Mouse (Mus musculus) myocyte (in vitro differentiated cells): ENCODE measurements around the gene Nsrp1. TPM values are rescaled to one million over a fixed set of nuclear protein-coding genes. Genes with fewer than 3 reads are reported as not detected.
A peak's percentile ranks its signal among the peaks of the same experiment; 100 is the strongest.

Source experiments
- H3K27me3 ChIP-seq: one replicate; pipeline ENCODE4 v1.6.1; 2011; ENCODE audit not compliant: control insufficient read depth, insufficient read depth, insufficient read length
- H3K36me3 ChIP-seq: one replicate; pipeline ENCODE4 v1.6.1; 2011; ENCODE audit not compliant: control insufficient read depth, insufficient read depth
- H3K4me2 ChIP-seq: one replicate; pipeline ENCODE4 v1.6.1; 2011; ENCODE audit warnings: low read depth, control low read depth
- H3K4me3 ChIP-seq: one replicate; pipeline ENCODE4 v1.5.1; 2011; ENCODE audit warnings: mild to moderate bottlenecking, control low read depth, moderate library complexity
- H3K79me2 ChIP-seq: one replicate; pipeline ENCODE4 v1.6.1; 2011; ENCODE audit not compliant: control insufficient read depth, insufficient read depth
- H3ac ChIP-seq: one replicate; pipeline ENCODE4 v1.6.1; 2011; ENCODE audit not compliant: control insufficient read depth, insufficient read length
- CEBPB ChIP-seq: IDR thresholded peaks from 2 replicates; pipeline ENCODE4 v1.6.1; 2011; ENCODE audit warnings: mild to moderate bottlenecking, moderate library complexity; ENCODE audit not compliant: poor library complexity, insufficient read depth, severe bottlenecking
- E2F4 ChIP-seq: IDR thresholded peaks from one replicate; pipeline ENCODE4 v1.6.1; 2011; ENCODE audit warnings: mild to moderate bottlenecking, control low read depth, moderate library complexity; ENCODE audit not compliant: insufficient read depth
- MAX ChIP-seq: IDR thresholded peaks from one replicate; pipeline ENCODE4 v1.6.1; 2011; ENCODE audit warnings: low read depth, mild to moderate bottlenecking, control low read depth
- MYOD1 ChIP-seq, 3 experiments: IDR thresholded peaks; one replicate each; pipeline ENCODE4 v1.6.1; 2011; ENCODE audit warnings: control low read depth in 2 of 3, low read depth in 2 of 3, mild to moderate bottlenecking in 2 of 3, moderate library complexity in 1 of 3; ENCODE audit not compliant: insufficient read length in 2 of 3, control insufficient read depth in 1 of 3
- MYOG ChIP-seq, 3 experiments: IDR thresholded peaks; one replicate each; pipeline ENCODE4 v1.6.1; 2011; ENCODE audit warnings: control low read depth in 2 of 3, low read depth in 2 of 3, mild to moderate bottlenecking in 2 of 3; ENCODE audit not compliant: insufficient read length in 2 of 3, control insufficient read depth in 1 of 3, insufficient read depth in 1 of 3
- POLR2A ChIP-seq: IDR thresholded peaks from one replicate; pipeline ENCODE4 v1.6.1; 2011; ENCODE audit warnings: low read depth, mild to moderate bottlenecking, control low read depth, moderate library complexity; ENCODE audit not compliant: insufficient read length
- POLR2AphosphoS2 ChIP-seq: IDR thresholded peaks from one replicate; pipeline ENCODE4 v1.6.1; 2011; ENCODE audit warnings: low read depth, control low read depth; ENCODE audit not compliant: insufficient read length
- REST ChIP-seq: IDR thresholded peaks from one replicate; pipeline ENCODE4 v1.6.1; 2011; ENCODE audit warnings: mild to moderate bottlenecking, control low read depth, moderate library complexity; ENCODE audit not compliant: insufficient read depth, insufficient read length
- SRF ChIP-seq: IDR thresholded peaks from one replicate; pipeline ENCODE4 v1.6.1; 2011; ENCODE audit warnings: low read depth; ENCODE audit not compliant: control insufficient read depth, insufficient read length
- TCF12 ChIP-seq: IDR thresholded peaks from one replicate; pipeline ENCODE4 v1.6.1; 2011; ENCODE audit warnings: mild to moderate bottlenecking, control low read depth; ENCODE audit not compliant: poor library complexity, insufficient read depth, severe bottlenecking
- TCF3 ChIP-seq: IDR thresholded peaks from one replicate; pipeline ENCODE4 v1.6.1; 2011; ENCODE audit warnings: low read depth, control low read depth; ENCODE audit not compliant: insufficient read length
- USF1 ChIP-seq: IDR thresholded peaks from one replicate; pipeline ENCODE4 v1.6.1; 2011; ENCODE audit warnings: low read depth, mild to moderate bottlenecking, control low read depth, moderate library complexity
- polyA plus RNA-seq: library from polyadenylated mRNA; unstranded; fragments of >200 nt; fragmentation: generic; extraction: Trizol; gene quantifications from one replicate; pipeline ENCODE4 v1.2.1, GENCODE M21; 2012; ENCODE audit warnings: missing spikeins

The Nsrp1 gene
- polyA plus RNA-seq, 1 experiment, result 2.9 TPM

DNA sequence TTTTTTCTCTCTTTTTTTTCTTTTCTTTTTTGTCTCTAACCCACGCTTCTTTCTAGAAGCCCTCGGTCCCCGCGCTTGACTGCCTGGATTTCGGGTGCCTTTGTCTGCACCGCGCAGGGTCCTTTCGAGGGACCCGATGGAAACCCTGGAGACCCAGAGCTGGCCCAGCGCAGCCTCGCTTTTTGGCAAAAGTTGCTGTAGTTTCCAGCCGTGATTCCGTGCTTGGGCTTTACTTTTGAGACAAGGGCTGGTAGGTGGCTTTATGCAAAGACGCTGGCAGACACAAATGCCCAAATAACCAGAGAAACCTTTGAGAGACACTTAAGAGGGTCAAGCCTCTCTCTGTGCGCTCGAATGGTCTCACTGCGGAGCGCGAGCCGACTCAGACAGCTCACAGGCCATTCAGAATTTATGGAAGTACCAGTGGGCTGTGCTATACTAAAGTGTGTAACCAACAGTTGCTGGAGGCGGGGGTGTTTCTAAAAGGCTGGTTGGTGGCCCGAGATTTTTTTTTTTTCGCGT, 79.5 kb downstream of the Nsrp1 start:
- TF ChIP-seq CEBPB (no peak), USF1 (no peak), SRF (no peak)
- no peak overlapping the region for H3ac ChIP-seq
- H3K79me2 ChIP-seq, result no peaks in the 10 kb centered on the region
- no peak overlapping the region for H3K4me3 ChIP-seq
- peak overlapping the region; percentile 79 for H3K4me2 ChIP-seq
- peaks cover 22% of the 10 kb centered on the region for H3K27me3 ChIP-seq
- H3K36me3 ChIP-seq, result no peaks in the 10 kb centered on the region

GRCm38 (mm10) chr11:76997916-76998704, 80.1 kb downstream of the Nsrp1 start, which contains the start of gene Slc6a4:
Gene Slc6a4, plus strand, starts transcription at chr11:76998603.
- Histone ChIP-seq H3ac (no peak within 1 kb of the TSS), H3K4me2 (peak within 1 kb of the TSS; percentile 79), H3K79me2 (no peaks in the 10 kb centered on the region), H3K36me3 (no peaks in the 10 kb centered on the region), H3K27me3 (peaks cover 22% of the 10 kb centered on the region), H3K4me3 (peak within 1 kb of the TSS; percentile 18)
- TF ChIP-seq MYOD1 (IDR thresholded peaks at IDR 0.05; ENCODE audit: control insufficient read depth in 1 of 3, insufficient read length in 2 of 3, low read depth in 2 of 3) (no peak), POLR2AphosphoS2 (no peak), CEBPB (no peak)

DNA sequence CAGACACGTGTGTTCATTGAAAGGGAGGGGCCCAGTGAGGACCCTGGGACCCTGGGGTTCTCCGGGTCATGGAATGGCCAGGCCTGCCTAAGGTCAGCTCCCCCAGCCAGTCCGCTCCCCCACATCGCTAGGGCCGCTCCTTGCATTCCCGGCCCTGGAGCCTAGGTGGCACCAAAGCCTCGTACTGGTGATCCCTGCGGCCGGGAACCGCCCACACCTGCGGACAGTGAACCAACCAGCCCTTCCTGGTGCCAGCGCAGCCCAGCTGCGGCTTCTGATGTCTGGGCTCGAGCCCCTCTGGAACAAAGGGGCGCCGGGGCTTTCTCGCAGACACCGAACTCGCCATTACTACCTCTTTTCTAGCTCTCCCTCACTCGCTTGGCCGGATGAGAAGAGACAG, 80.9 kb downstream of the Nsrp1 start:
- H3K36me3 ChIP-seq, result no peaks in the 10 kb centered on the region
- H3K79me2 ChIP-seq, result no peaks in the 10 kb centered on the region
- H3K27me3 ChIP-seq, result peaks cover 22% of the 10 kb centered on the region
- peak overlapping the region; percentile 18 for H3K4me3 ChIP-seq
- peak overlapping the region; percentile 79 for H3K4me2 ChIP-seq
- TF ChIP-seq MAX (no peak), CEBPB (no peak), TCF12 (no peak), USF1 (no peak), POLR2A (no peak), E2F4 (no peak)
- no peak overlapping the region for H3ac ChIP-seq

- Histone ChIP-seq H3K4me2 (no peak overlapping the region), H3K36me3 (no peaks in the 10 kb centered on the region), H3K79me2 (no peaks in the 10 kb centered on the region), H3ac (no peak overlapping the region), H3K4me3 (no peak overlapping the region), H3K27me3 (peaks cover 22% of the 10 kb centered on the region)
- TF ChIP-seq MAX (no peak), CEBPB (no peak), MYOD1 (IDR thresholded peaks at IDR 0.05; ENCODE audit: control insufficient read depth in 1 of 3, insufficient read length in 2 of 3, low read depth in 2 of 3) (no peak), E2F4 (no peak), TCF3 (no peak), TCF12 (no peak), MYOG (IDR thresholded peaks at IDR 0.05; ENCODE audit: control insufficient read depth in 1 of 3, insufficient read depth in 1 of 3, insufficient read length in 2 of 3, low read depth in 2 of 3) (no peak), REST (no peak), POLR2A (no peak), USF1 (no peak), POLR2AphosphoS2 (no peak)
Measured at GRCm38 (mm10) chr11:76995966-76996672, 82.1 kb downstream of the Nsrp1 start.

Other genes starting within 250 kb of the Nsrp1 start
- 17.6 TPM for gene Cpd, start 231.4 kb downstream of the Nsrp1 start, polyA plus RNA-seq
- not detected for gene Tmigd1, start 176.3 kb downstream of the Nsrp1 start, polyA plus RNA-seq
- 58.3 TPM for gene Blmh, start 153.6 kb downstream of the Nsrp1 start, polyA plus RNA-seq
- not detected for gene Slc6a4, start 79.8 kb downstream of the Nsrp1 start, polyA plus RNA-seq
- 0.04 TPM for gene Efcab5, start 110.5 kb upstream of the Nsrp1 start, polyA plus RNA-seq
- gene Ssh2, start 137.9 kb upstream of the Nsrp1 start, polyA plus RNA-seq, result 4.8 TPM